Mouse (Mus musculus): Measurements from ENCODE around the gene Tubb3. TPM values are rescaled to one million over a fixed set of nuclear protein-coding genes. Genes with fewer than 3 reads are reported as not detected.
"Not testable (repeated sequence)": the region's sequence is repeated elsewhere in the genome, so short reads cannot be mapped to it uniquely, and the experiment has no call there.

Gene Tubb3
- polyA plus RNA-seq, 1 experiment from 2014 or later: 0.75 TPM

DNA sequence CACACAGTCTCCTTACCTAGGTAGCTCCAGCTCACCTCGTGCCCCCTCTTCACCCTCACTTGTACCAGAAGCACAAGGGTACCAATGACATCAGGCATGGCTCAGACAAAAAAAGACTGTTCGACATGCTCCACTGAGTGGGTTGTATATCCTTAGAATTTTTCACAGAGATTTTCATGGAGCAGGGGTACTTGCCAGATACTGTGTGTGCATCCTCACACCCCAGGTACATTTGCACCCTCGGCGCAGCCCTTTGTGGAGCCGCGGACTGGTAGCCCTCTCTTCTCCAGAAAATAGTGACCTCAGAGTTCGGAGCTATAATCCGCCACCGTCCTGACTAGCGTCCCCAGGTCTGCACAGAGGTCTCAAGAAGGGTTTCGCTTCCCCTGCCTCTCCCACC is 436 bp upstream of the Tubb3 start:
- 8% methylated on average over 11 of the region's 11 CpGs for WGBS
- H3K4me1 ChIP-seq (replicated peaks; ENCODE audit: insufficient read depth, low read length): no peaks in the 10 kb centered on the region
- DNase-seq (ENCODE audit: low spot score) (no peak), ATAC-seq (replicated peaks; ENCODE audit: low FRiP score, low read depth) (no peak)
- H3K9me3 ChIP-seq (replicated peaks; ENCODE audit: low read length): no peaks in the 10 kb centered on the region
- peak overlapping the region; percentile 49 for H3K4me2 ChIP-seq (ENCODE audit: low read length)
- H3K4me3 ChIP-seq (replicated peaks; ENCODE audit: low read depth, low read length): no peak overlapping the region
- no peak overlapping the region for H3K27ac ChIP-seq
- H3K9ac ChIP-seq (ENCODE audit: low read depth, low read length): no peak overlapping the region
- H3K36me3 ChIP-seq (ENCODE audit: insufficient read depth, low read length): no peaks in the 10 kb centered on the region
- peaks cover 46% of the 10 kb centered on the region for H3K27me3 ChIP-seq (ENCODE audit: insufficient read depth, low read length)
- no peak for TF ChIP-seq CTCF (IDR thresholded peaks at IDR 0.05; ENCODE audit: low read depth)

DNA sequence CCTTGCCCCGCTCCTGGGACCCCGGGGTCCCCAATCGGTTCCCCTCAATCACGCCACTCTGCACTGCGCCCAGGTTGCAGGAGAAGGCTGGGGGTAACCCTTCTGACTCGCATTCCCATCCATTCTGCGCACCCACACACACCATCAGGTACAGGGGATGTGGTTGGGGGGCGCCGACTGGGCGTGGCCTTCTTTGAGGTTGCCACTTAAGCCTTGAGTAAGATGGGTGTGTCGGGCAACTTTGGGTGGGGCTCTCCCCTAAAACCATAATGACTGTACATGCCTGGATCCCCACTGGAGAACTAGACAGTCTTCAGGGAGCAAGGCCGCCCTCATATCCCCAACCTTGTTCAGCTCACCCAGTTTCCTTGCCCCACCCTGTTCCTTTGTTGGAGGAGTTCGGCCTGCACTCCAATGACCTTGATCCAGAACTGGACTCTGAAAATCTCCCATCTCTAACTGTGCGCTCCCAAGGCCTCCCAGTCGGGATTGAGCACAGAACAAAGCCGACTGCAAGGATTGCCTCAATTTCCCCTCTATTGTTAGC is 630 bp downstream of the Tubb3 start:
- TF ChIP-seq CTCF (IDR thresholded peaks at IDR 0.05; ENCODE audit: low read depth): no peak
- H3K9ac ChIP-seq (ENCODE audit: low read depth, low read length): no peak overlapping the region
- H3K36me3 ChIP-seq (ENCODE audit: insufficient read depth, low read length): no peaks in the 10 kb centered on the region
- peak overlapping the region; percentile 49 for H3K4me2 ChIP-seq (ENCODE audit: low read length)
- no peak overlapping the region for H3K4me3 ChIP-seq (replicated peaks; ENCODE audit: low read depth, low read length)
- DNase-seq (ENCODE audit: low spot score) (no peak), ATAC-seq (replicated peaks; ENCODE audit: low FRiP score, low read depth) (peak; percentile 9)
- no peaks in the 10 kb centered on the region for H3K4me1 ChIP-seq (replicated peaks; ENCODE audit: insufficient read depth, low read length)
- WGBS: 4% methylated on average over 16 of the region's 16 CpGs
- H3K9me3 ChIP-seq (replicated peaks; ENCODE audit: low read length): no peaks in the 10 kb centered on the region
- peaks cover 46% of the 10 kb centered on the region for H3K27me3 ChIP-seq (ENCODE audit: insufficient read depth, low read length)
- H3K27ac ChIP-seq: no peak overlapping the region

DNA sequence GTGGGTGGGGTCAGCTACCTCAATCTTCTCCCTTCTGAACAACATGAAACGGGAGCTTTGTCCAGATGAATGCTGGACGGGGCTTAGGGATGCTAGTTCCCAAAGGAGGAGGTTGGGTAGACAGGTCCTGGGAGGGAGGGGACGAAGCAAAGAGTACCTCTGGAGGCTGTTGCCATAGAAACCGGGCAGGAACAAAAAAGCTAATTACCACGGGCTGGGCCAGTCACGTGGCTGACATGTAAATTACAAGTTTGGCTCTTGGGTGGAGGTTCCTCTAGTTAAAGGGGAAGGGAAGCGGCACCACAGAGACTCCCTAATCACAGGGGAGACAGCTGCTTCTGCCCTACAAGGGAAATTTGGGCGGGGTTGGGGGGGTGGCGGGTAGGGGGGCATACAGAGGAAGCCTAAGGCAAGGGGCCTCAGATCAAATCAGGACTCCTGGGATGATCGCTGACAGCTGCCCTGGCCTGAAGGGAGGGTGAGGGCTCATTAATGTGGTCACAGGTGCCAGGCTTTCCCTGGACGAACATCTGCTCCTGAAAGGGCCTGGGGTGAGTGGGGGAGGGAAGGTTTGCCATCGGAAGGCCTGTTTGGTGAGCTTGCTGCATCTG is 1.4 kb downstream of the Tubb3 start:
- DNase-seq (ENCODE audit: low spot score): no peak

DNA sequence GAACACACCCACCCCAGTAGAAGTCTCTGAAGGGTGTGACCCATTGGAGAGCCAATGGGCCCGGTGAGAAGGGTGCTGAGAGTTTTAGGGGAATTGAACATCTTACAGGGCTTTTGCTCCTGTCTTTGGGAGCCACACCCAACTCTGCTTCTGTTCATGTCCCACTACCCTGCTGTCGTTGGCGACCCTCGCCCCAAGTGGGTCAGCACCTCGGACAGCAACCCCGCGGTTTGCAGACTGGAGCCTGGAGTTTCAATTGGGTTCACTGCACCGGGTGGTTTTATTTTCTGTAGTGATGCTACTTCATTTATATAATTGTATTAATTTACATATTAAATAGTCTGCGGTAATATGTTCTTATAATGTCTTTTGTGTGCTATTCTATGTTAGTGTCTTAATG is 3.0 kb downstream of the Tubb3 start:
- Histone ChIP-seq H3K36me3 (ENCODE audit: insufficient read depth, low read length) (no peaks in the 10 kb centered on the region), H3K4me2 (ENCODE audit: low read length) (no peak overlapping the region), H3K4me1 (replicated peaks; ENCODE audit: insufficient read depth, low read length) (no peaks in the 10 kb centered on the region), H3K4me3 (replicated peaks; ENCODE audit: low read depth, low read length) (no peak overlapping the region), H3K9ac (ENCODE audit: low read depth, low read length) (no peak overlapping the region), H3K27ac (no peak overlapping the region), H3K9me3 (replicated peaks; ENCODE audit: low read length) (no peaks in the 10 kb centered on the region), H3K27me3 (ENCODE audit: insufficient read depth, low read length) (peaks cover 43% of the 10 kb centered on the region)
- DNase-seq (ENCODE audit: low spot score) (peak; percentile 36), ATAC-seq (replicated peaks; ENCODE audit: low FRiP score, low read depth) (no peak)
- WGBS: 9% methylated on average over 9 of the region's 9 CpGs
- TF ChIP-seq CTCF (IDR thresholded peaks at IDR 0.05; ENCODE audit: low read depth): no peak

More for the DNA sequence above, 1.4 kb downstream of the Tubb3 start:
- no peak for ATAC-seq (replicated peaks; ENCODE audit: low FRiP score, low read depth)
- H3K4me2 ChIP-seq (ENCODE audit: low read length): no peak overlapping the region
- no peak overlapping the region for H3K4me3 ChIP-seq (replicated peaks; ENCODE audit: low read depth, low read length)
- H3K27ac ChIP-seq: no peak overlapping the region
- WGBS: 2% methylated on average over 12 of the region's 12 CpGs
- no peaks in the 10 kb centered on the region for H3K9me3 ChIP-seq (replicated peaks; ENCODE audit: low read length)
- no peaks in the 10 kb centered on the region for H3K36me3 ChIP-seq (ENCODE audit: insufficient read depth, low read length)
- H3K9ac ChIP-seq (ENCODE audit: low read depth, low read length): no peak overlapping the region
- no peaks in the 10 kb centered on the region for H3K4me1 ChIP-seq (replicated peaks; ENCODE audit: insufficient read depth, low read length)
- peaks cover 46% of the 10 kb centered on the region for H3K27me3 ChIP-seq (ENCODE audit: insufficient read depth, low read length)
- TF ChIP-seq CTCF (IDR thresholded peaks at IDR 0.05; ENCODE audit: low read depth): no peak

DNA sequence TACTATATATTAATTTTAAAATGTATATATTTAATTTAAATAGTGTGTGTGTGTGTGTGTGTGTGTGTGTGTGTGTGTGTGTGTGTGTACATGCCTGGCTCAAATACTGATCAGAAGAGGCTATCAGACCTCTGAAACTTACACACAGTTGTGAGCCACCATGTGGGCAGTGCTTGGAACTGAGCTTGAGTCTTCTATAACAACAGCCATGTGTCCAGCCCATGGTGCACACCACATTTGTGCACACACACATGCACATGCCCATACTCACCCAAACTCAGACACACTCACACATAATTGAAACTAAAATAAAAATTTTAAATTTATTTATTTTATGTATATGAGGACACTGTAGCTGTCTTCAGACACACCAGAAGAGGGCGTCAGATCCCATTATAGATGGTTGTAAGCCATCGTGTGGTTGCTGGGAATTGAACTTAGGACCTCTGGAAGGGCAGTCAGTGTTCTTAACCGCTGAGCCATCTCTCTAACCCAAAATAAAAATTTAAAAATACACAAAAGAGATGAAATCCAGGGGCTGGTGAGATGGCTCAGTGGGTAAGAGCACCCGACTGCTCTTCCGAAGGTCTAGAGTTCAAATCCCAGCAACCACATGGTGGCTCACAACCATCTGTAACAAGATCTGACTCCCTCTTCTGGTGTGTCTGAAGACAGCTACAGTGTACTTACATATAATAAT is 3.9 kb downstream of the Tubb3 start:
- not testable (repeated sequence) for H3K9ac ChIP-seq (ENCODE audit: low read depth, low read length); ATAC-seq (replicated peaks; ENCODE audit: low FRiP score, low read depth)
- WGBS: 78% methylated on average over 5 of the region's 5 CpGs

DNA sequence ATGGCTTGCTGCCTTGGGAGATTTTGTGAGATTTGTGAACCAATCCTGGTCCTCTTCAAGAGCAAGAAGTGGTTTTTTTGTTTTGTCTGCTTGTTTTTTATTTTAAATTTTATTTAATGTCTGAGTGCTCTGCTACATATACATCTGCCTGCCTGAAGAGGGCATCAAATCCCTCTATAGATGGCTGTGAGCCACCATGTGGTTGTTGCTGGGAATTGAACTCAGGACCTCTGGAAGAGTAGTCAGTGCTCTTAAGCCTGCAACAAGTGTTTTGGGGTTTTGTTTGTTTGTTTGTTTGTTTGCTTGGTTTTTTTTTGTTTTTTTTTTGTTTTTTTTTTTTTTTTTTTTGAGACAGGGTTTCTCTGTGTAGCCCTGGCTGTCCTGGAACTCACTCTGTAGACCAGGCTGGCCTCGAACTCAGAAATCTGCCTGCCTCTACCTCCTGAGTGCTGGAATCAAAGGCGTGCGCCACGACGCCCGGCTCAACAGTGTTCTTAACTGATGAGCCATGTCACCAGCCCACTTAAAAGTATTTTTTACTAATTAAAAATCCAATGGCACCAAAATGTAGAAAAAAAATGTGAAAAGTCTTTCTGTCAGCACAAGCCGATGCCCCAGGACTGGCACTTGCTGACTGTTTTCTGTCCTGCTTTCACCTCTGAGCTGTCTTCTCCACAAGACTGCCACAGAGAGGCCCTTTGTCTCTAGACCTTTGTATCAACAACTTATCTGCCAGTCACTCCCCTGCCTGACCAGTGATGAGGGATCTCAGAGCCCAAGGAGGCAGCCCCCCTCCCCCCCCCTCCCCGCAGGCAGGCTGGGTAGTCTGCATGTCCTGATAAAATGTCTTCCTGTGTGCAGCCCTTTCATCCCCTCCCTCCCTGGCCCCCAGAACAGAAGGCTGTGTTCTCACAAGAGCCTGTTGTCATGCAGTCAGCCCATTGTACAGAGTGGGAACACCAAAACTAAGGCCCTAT is 5.0 kb downstream of the Tubb3 start:
- H3K4me1 ChIP-seq (replicated peaks; ENCODE audit: insufficient read depth, low read length): no peaks in the 10 kb centered on the region
- H3K4me3 ChIP-seq (replicated peaks; ENCODE audit: low read depth, low read length): no peak overlapping the region
- H3K9me3 ChIP-seq (replicated peaks; ENCODE audit: low read length): no peaks in the 10 kb centered on the region
- peak; percentile 17 for DNase-seq (ENCODE audit: low spot score)
- 80% methylated on average over 8 of the region's 8 CpGs for WGBS
- TF ChIP-seq CTCF (IDR thresholded peaks at IDR 0.05; ENCODE audit: low read depth): peak; percentile 52
- no peak overlapping the region for H3K4me2 ChIP-seq (ENCODE audit: low read length)
- H3K27ac ChIP-seq: no peak overlapping the region
- H3K9ac ChIP-seq (ENCODE audit: low read depth, low read length): no peak overlapping the region
- H3K36me3 ChIP-seq (ENCODE audit: insufficient read depth, low read length): no peaks in the 10 kb centered on the region
- ATAC-seq (replicated peaks; ENCODE audit: low FRiP score, low read depth): no peak
- peaks cover 29% of the 10 kb centered on the region for H3K27me3 ChIP-seq (ENCODE audit: insufficient read depth, low read length)

More for the DNA sequence above, 3.9 kb downstream of the Tubb3 start:
- H3K36me3 ChIP-seq (ENCODE audit: insufficient read depth, low read length); H3K4me2 ChIP-seq (ENCODE audit: low read length); H3K27ac ChIP-seq; H3K4me3 ChIP-seq (replicated peaks; ENCODE audit: low read depth, low read length); H3K9me3 ChIP-seq (replicated peaks; ENCODE audit: low read length); H3K4me1 ChIP-seq (replicated peaks; ENCODE audit: insufficient read depth, low read length); DNase-seq (ENCODE audit: low spot score): not testable (repeated sequence)
- H3K27me3 ChIP-seq (ENCODE audit: insufficient read depth, low read length): peaks cover 38% of the 10 kb centered on the region
